Mouse (Mus musculus) ES-E14 (cell line): ENCODE measurements around the gene Gnl1.
"Not testable (repeated sequence)": the region's sequence is repeated elsewhere in the genome, so short reads cannot be mapped to it uniquely, and the experiment has no call there.

Experiments used
- CHD2 ChIP-seq: IDR thresholded peaks from 2 replicates; pipeline ENCODE4 v1.6.1; 2014; ENCODE audit warnings: mild to moderate bottlenecking, low read depth, low read length, inconsistent platforms
- HCFC1 ChIP-seq: IDR thresholded peaks from 2 replicates; pipeline ENCODE4 v1.6.1; 2012; ENCODE audit warnings: low read length, inconsistent platforms, borderline replicate concordance; ENCODE audit not compliant: insufficient read depth
- ZC3H11A ChIP-seq: IDR thresholded peaks from 2 replicates; pipeline ENCODE4 v1.6.1; 2012; ENCODE audit warnings: low read depth, mild to moderate bottlenecking, inconsistent platforms, low read length, borderline replicate concordance
- ZNF384 ChIP-seq: IDR thresholded peaks from 2 replicates; pipeline ENCODE4 v1.6.1; 2012; ENCODE audit warnings: low read depth, low read length, inconsistent platforms

- not testable (repeated sequence) for TF ChIP-seq CHD2, HCFC1, ZC3H11A, ZNF384
Measured at GRCm38 (mm10) chr17:36032351-36032875, 52.8 kb downstream of the Gnl1 start, which contains the start of gene H2-T23.
